Mouse (Mus musculus): ENCODE measurements at regions not wholly inside any gene's neighbourhood (a gene's known extent, or its start where the extent isn't known, plus 50 kb on each side); places are given as distances from the start of the nearest gene placed in this dataset.

- dilution Hi-C loops (cut with MboI; ENCODE audit: extremely low pct_ligation_motif_present, extremely low pct_unique_long_range_greater_than_20kb, low sequenced_read_pairs): no loop called here
- Histone ChIP-seq H3K4me2 (ENCODE audit: insufficient read depth, low read depth, poor library complexity, severe bottlenecking) (no peak overlapping the region), H3K4me3 (replicated peaks in 1 of 3; ENCODE audit: low read depth in 2 of 3, low read length in 2 of 3, poor library complexity in 1 of 3) (no peak overlapping the region), H3K79me2 (replicated peaks; ENCODE audit: control insufficient read depth, extremely low read depth, insufficient read depth, poor library complexity, severe bottlenecking) (no peaks in the 10 kb centered on the region), H3K36me3 (replicated peaks in 1 of 2; ENCODE audit: control insufficient read depth in 1 of 2, insufficient read depth in 1 of 2, low read length in 1 of 2) (no peaks in the 10 kb centered on the region), H3K9ac (ENCODE audit: insufficient read depth, low read depth) (no peak overlapping the region), H3K4me1 (ENCODE audit: control insufficient read depth in 1 of 2, insufficient read depth in 2 of 2) (no peaks in the 10 kb centered on the region), H3K9me3 (replicated peaks; ENCODE audit: low read length) (peaks cover 83% of the 10 kb centered on the region), H3K27ac (ENCODE audit: insufficient read depth, low read depth) (no peak overlapping the region), H3K27me3 (replicated peaks) (no peaks in the 10 kb centered on the region)
- no peak for DNase-seq (ENCODE audit: extremely low read depth)
- in situ Hi-C loops (cut with MboI; ENCODE audit: low pct_ligation_motif_present, low pct_unique_long_range_greater_than_20kb, low sequenced_read_pairs): no loop called here
- TF ChIP-seq TCF12 (IDR thresholded peaks at IDR 0.05; ENCODE audit: low read depth, low read length) (no peak), POLR2A (IDR thresholded peaks at IDR 0.05; ENCODE audit: low read depth, low read length) (no peak), SIN3A (IDR thresholded peaks at IDR 0.05; ENCODE audit: low read length) (no peak), ELF1 (IDR thresholded peaks at IDR 0.05; ENCODE audit: low read depth, low read length) (no peak), CTCF (conservative IDR thresholded peaks at IDR 0.05 in 1 of 2, IDR thresholded peaks at IDR 0.05 in 1 of 2; ENCODE audit: low read depth in 2 of 2, low read length in 2 of 2) (no peak), JUND (conservative IDR thresholded peaks at IDR 0.05; ENCODE audit: low read depth, low read length) (no peak), MAX (IDR thresholded peaks at IDR 0.05; ENCODE audit: low read length) (no peak), PAX5 (IDR thresholded peaks at IDR 0.05; ENCODE audit: low read length) (no peak), NRF1 (IDR thresholded peaks at IDR 0.05; ENCODE audit: low read depth, low read length) (no peak), SMC3 (IDR thresholded peaks at IDR 0.05; ENCODE audit: low read depth, low read length) (no peak), EP300 (IDR thresholded peaks at IDR 0.05; ENCODE audit: low read length) (no peak), NELFE (IDR thresholded peaks at IDR 0.05; ENCODE audit: low read depth, low read length) (no peak), USF1 (IDR thresholded peaks at IDR 0.05; ENCODE audit: low read depth, low read length) (no peak), MAZ (IDR thresholded peaks at IDR 0.05; ENCODE audit: low read depth, low read length) (no peak), ZMIZ1 (IDR thresholded peaks at IDR 0.05; ENCODE audit: low read depth, low read length) (no peak), MAFK (IDR thresholded peaks at IDR 0.05; ENCODE audit: insufficient replicate concordance, low read length) (no peak), TBP (conservative IDR thresholded peaks at IDR 0.05; ENCODE audit: low read depth, low read length) (no peak), HCFC1 (IDR thresholded peaks at IDR 0.05; ENCODE audit: low read depth, low read length) (no peak), RCOR1 (conservative IDR thresholded peaks at IDR 0.05; ENCODE audit: low read depth, low read length) (no peak)
These were observed 411.9 kb downstream of the Med10 start for GRCm38 (mm10) chr13:70214022-70214654.

- dilution Hi-C loops (cut with MboI; ENCODE audit: extremely low pct_ligation_motif_present, extremely low pct_unique_long_range_greater_than_20kb, low sequenced_read_pairs): no loop called here
- in situ Hi-C loops (cut with MboI; ENCODE audit: low pct_ligation_motif_present, low pct_unique_long_range_greater_than_20kb, low sequenced_read_pairs): no loop called here
These were observed 413.9 kb downstream of the Med10 start for GRCm38 (mm10) chr13:70216134-70216533.

More at GRCm38 (mm10) chr13:70216134-70216533, 413.9 kb downstream of the Med10 start:
- no peak for DNase-seq (ENCODE audit: extremely low read depth)
- H3K4me2 ChIP-seq (ENCODE audit: insufficient read depth, low read depth, poor library complexity, severe bottlenecking): no peak overlapping the region
- H3K4me1 ChIP-seq (ENCODE audit: control insufficient read depth in 1 of 2, insufficient read depth in 2 of 2): no peaks in the 10 kb centered on the region
- no peaks in the 10 kb centered on the region for H3K27me3 ChIP-seq (replicated peaks)
- no peak overlapping the region for H3K4me3 ChIP-seq (replicated peaks in 1 of 3; ENCODE audit: low read depth in 2 of 3, low read length in 2 of 3, poor library complexity in 1 of 3)
- no peak for TF ChIP-seq USF1 (IDR thresholded peaks at IDR 0.05; ENCODE audit: low read depth, low read length)
- no peak for TF ChIP-seq SMC3 (IDR thresholded peaks at IDR 0.05; ENCODE audit: low read depth, low read length)
- TF ChIP-seq ZC3H11A (IDR thresholded peaks at IDR 0.05; ENCODE audit: low read depth, low read length): no peak
- H3K9me3 ChIP-seq (replicated peaks; ENCODE audit: low read length): peaks cover 73% of the 10 kb centered on the region
- no peaks in the 10 kb centered on the region for H3K36me3 ChIP-seq (replicated peaks in 1 of 2; ENCODE audit: control insufficient read depth in 1 of 2, insufficient read depth in 1 of 2, low read length in 1 of 2)
- no peak overlapping the region for H3K9ac ChIP-seq (ENCODE audit: insufficient read depth, low read depth)
- H3K79me2 ChIP-seq (replicated peaks; ENCODE audit: control insufficient read depth, extremely low read depth, insufficient read depth, poor library complexity, severe bottlenecking): no peaks in the 10 kb centered on the region
- H3K27ac ChIP-seq (ENCODE audit: insufficient read depth, low read depth): no peak overlapping the region
